Comparison of ENCODE assay signal across 13 mouse cellular contexts in genomic region chr5:118618963-118619610, GRCm38 (mm10). TPM values are rescaled to one million over a fixed set of nuclear protein-coding genes. Genes with fewer than 3 reads are reported as not detected.
DNase-seq lines count a peak whose midpoint lies in the region; ATAC-seq lines count a peak whose summit lies in the region.
"Had no signal": no experiment of that assay in that cellular context is flagged by ENCODE, and none has a peak within 500 bp of the region (broad histone marks: within the 10 kb centered on the region; RNA-seq: fewer than 3 reads in every experiment).

No protein-coding gene starts in this region.

- WGBS in neural tube, embryonic 11.5 days = 39% methylated on average over 12 of the region's 12 CpGs
- 27% methylated on average over 12 of the region's 12 CpGs for WGBS in hindbrain, embryonic 12.5 days
- WGBS in midbrain, embryonic 15.5 days = 11% methylated on average over 12 of the region's 12 CpGs

- H3K4me1 ChIP-seq in neural tube, embryonic 11.5 days (ENCODE audit: control insufficient read depth, insufficient read depth, low read length) = peaks cover 27% of the 10 kb centered on the region
- H3K4me1 ChIP-seq in hindbrain, embryonic 12.5 days = peaks cover 55% of the 10 kb centered on the region
- H3K4me1 ChIP-seq in midbrain, embryonic 15.5 days = peaks cover 53% of the 10 kb centered on the region

- ATAC-seq in neural tube, embryonic 11.5 days (ENCODE audit: insufficient read depth, low FRiP score, low TSS enrichment) = no peak
- peak; percentile 60 for ATAC-seq in hindbrain, embryonic 12.5 days (ENCODE audit: low FRiP score)
- ATAC-seq in midbrain, embryonic 15.5 days (replicated peaks) = peak; percentile 60; the same call in 1 of the 2 replicates
- no peak for ATAC-seq in megakaryocyte, adult 5-6 weeks (ENCODE audit: poor library complexity, severe bottlenecking)

- no peaks in the 10 kb centered on the region for H3K9me3 ChIP-seq in neural tube, embryonic 11.5 days (ENCODE audit: control insufficient read depth, low read length)
- no peaks in the 10 kb centered on the region for H3K9me3 ChIP-seq in hindbrain, embryonic 12.5 days (replicated peaks)
- H3K9me3 ChIP-seq in midbrain, embryonic 15.5 days = no peaks in the 10 kb centered on the region
- H3K9me3 ChIP-seq: embryonic facial prominence, embryonic 12.5 days had no signal

- H3K4me2 ChIP-seq in neural tube, embryonic 11.5 days (ENCODE audit: low read depth) = peak overlapping the region; percentile 13; the same call in 1 of the 2 replicates
- H3K4me2 ChIP-seq in hindbrain, embryonic 12.5 days (replicated peaks) = peak overlapping the region; percentile 33
- peak overlapping the region; percentile 23; the same call in 1 of the 2 replicates for H3K4me2 ChIP-seq in midbrain, embryonic 15.5 days
- H3K4me2 ChIP-seq: embryonic facial prominence, embryonic 12.5 days had no signal

- no peak overlapping the region for H3K27ac ChIP-seq in neural tube, embryonic 11.5 days (ENCODE audit: low read depth, low read length)
- peak overlapping the region; percentile 60 for H3K27ac ChIP-seq in hindbrain, embryonic 12.5 days
- H3K27ac ChIP-seq in midbrain, embryonic 15.5 days = peak overlapping the region; percentile 67
- H3K27ac ChIP-seq: embryonic facial prominence, embryonic 12.5 days; heart, adult 2 months; kidney, postnatal 0 days had no signal

- intact Hi-C loops in gastrocnemius, postnatal 14 days (cut with DNase I; ENCODE audit: low total_unique reads) = no loop called here

- no peaks in the 10 kb centered on the region for H3K36me3 ChIP-seq in neural tube, embryonic 11.5 days (ENCODE audit: control insufficient read depth, insufficient read depth, low read length)
- H3K36me3 ChIP-seq in hindbrain, embryonic 12.5 days = no peaks in the 10 kb centered on the region
- no peaks in the 10 kb centered on the region for H3K36me3 ChIP-seq in midbrain, embryonic 15.5 days (replicated peaks)
- H3K36me3 ChIP-seq: embryonic facial prominence, embryonic 12.5 days had no signal

- H3K9ac ChIP-seq in neural tube, embryonic 11.5 days (ENCODE audit: low read length) = no peak overlapping the region
- no peak overlapping the region for H3K9ac ChIP-seq in hindbrain, embryonic 12.5 days
- H3K9ac ChIP-seq in midbrain, embryonic 15.5 days = no peak overlapping the region
- H3K9ac ChIP-seq: embryonic facial prominence, embryonic 12.5 days had no signal

- no peak overlapping the region for H3K4me3 ChIP-seq in neural tube, embryonic 11.5 days (ENCODE audit: low read depth, low read length)
- H3K4me3 ChIP-seq in hindbrain, embryonic 12.5 days = no peak overlapping the region
- H3K4me3 ChIP-seq in midbrain, embryonic 15.5 days = no peak overlapping the region
- H3K4me3 ChIP-seq: embryonic facial prominence, embryonic 12.5 days; heart, adult 2 months had no signal

- H3K27me3 ChIP-seq in neural tube, embryonic 11.5 days (ENCODE audit: control insufficient read depth, insufficient read depth, low read length) = no peaks in the 10 kb centered on the region
- H3K27me3 ChIP-seq in hindbrain, embryonic 12.5 days = no peaks in the 10 kb centered on the region
- H3K27me3 ChIP-seq in midbrain, embryonic 15.5 days (replicated peaks) = no peaks in the 10 kb centered on the region
- H3K27me3 ChIP-seq: embryonic facial prominence, embryonic 12.5 days had no signal

- peak; percentile 23 for DNase-seq in neural tube, embryonic 11.5 days (ENCODE audit: low spot score)
- DNase-seq in neural tube, embryonic 10.5 days (ENCODE audit: extremely low spot score, low spot score) = no peak
- DNase-seq in spleen, postnatal 10 days (ENCODE audit: low spot score in 2 of 2) = no peak
- DNase-seq in gastrocnemius, postnatal 14 days = no peak
- DNase-seq: cerebellum, adult 8-10 months; heart, adult 2 months; lung, adult 2 months; right cerebral cortex, postnatal 25 days had no signal

RNA-seq across cellular contexts. Expression of gene Med13l, which starts 58.6 kb away (rescaled TPM):
- 14.6 and 15.8 TPM in 2 replicates for polyA plus RNA-seq in neural tube, embryonic 11.5 days (2014; fragmentation: Nextera tagmentation; extraction: Ambion mirVana)
- polyA plus RNA-seq in hindbrain, embryonic 12.5 days (2016; fragmentation: Nextera tagmentation; extraction: Ambion mirVana) = 18.1 and 18.7 TPM in 2 replicates
- 17.3 and 17.9 TPM in 2 replicates for polyA plus RNA-seq in midbrain, embryonic 15.5 days (2015; fragmentation: Nextera tagmentation; extraction: Ambion mirVana)
- 25.6 and 30.7 TPM in 2 replicates for total RNA-seq in megakaryocyte, adult 5-6 weeks (2015)
- total RNA-seq in megakaryocyte, adult 5-6 weeks (2017) = 21.5 and 31.8 TPM in 2 replicates
- 10 to 100 TPM; 22.0 to 24.1 TPM for total RNA-seq in gastrocnemius, postnatal 14 days (2021)

Comparison
In these comparisons a context has a peak if more than half of its experiments do, and no peak if none do; other contexts are left out.
1. ATAC-seq: peak in hindbrain, embryonic 12.5 days (single experiment) and midbrain, embryonic 15.5 days (single experiment); none in neural tube, embryonic 11.5 days (single experiment) and megakaryocyte, adult 5-6 weeks (single experiment).
2. Peak in every context shown above with its lines, with median percentiles within 50 percentile points of each other: H3K4me2 ChIP-seq.